Mouse (Mus musculus) forebrain, postnatal 0 days (tissue): Measurements from ENCODE around the gene Sh3pxd2a. TPM values are rescaled to one million over a fixed set of nuclear protein-coding genes. Genes with fewer than 3 reads are reported as not detected.

Source experiments
- ATAC-seq: fragments of 200-750 bp; cut with Nextera tagmentation; 2 replicates; pipeline ENCODE4 v1.8.0; 2017; ENCODE audit warnings: mild to moderate bottlenecking, moderate library complexity
- DNase-seq: peaks from one replicate; pipeline ENCODE4 v3.0.0-alpha.2; 2015
- H3K27ac ChIP-seq: fragments of 300-500 bp; sonication (generic); 2 replicates; pipeline ENCODE4 v1.5.1; 2014; ENCODE audit warnings: low read depth, mild to moderate bottlenecking, antibody characterized with exemption, low read length, moderate library complexity, mixed read lengths
- H3K27me3 ChIP-seq: fragments of 300-500 bp; sonication (generic); 2 replicates; pipeline ENCODE4 v1.6.1; 2014; ENCODE audit warnings: mild to moderate bottlenecking, low read length, mixed read lengths; ENCODE audit not compliant: insufficient read depth
- H3K36me3 ChIP-seq: fragments of 300-500 bp; sonication (generic); 2 replicates; pipeline ENCODE4 v1.6.1; 2014; ENCODE audit warnings: mild to moderate bottlenecking, moderate library complexity; ENCODE audit not compliant: insufficient read depth
- H3K4me1 ChIP-seq: fragments of 300-500 bp; sonication (generic); 2 replicates; pipeline ENCODE4 v1.6.1; 2014; ENCODE audit warnings: antibody characterized with exemption; ENCODE audit not compliant: insufficient read depth
- H3K4me2 ChIP-seq: fragments of 300-500 bp; sonication (generic); 2 replicates; pipeline ENCODE4 v1.6.1; 2014; ENCODE audit warnings: low read depth, mild to moderate bottlenecking, moderate library complexity
- H3K4me3 ChIP-seq: fragments of 300-500 bp; sonication (generic); 2 replicates; pipeline ENCODE4 v1.5.1; 2014; ENCODE audit warnings: low read depth, low read length, mixed read lengths
- H3K9ac ChIP-seq: fragments of 300-500 bp; sonication (generic); 2 replicates; pipeline ENCODE4 v1.6.1; 2014; ENCODE audit warnings: mild to moderate bottlenecking
- H3K9me3 ChIP-seq: fragments of 300-500 bp; sonication (generic); 2 replicates; pipeline ENCODE4 v1.6.1; 2016; ENCODE audit warnings: low read length
- CTCF ChIP-seq: sonication (generic); IDR thresholded peaks from 2 replicates; pipeline ENCODE4 v1.5.1; 2016; ENCODE audit warnings: antibody characterized with exemption, control low read depth, low read depth
- WGBS: fragments of 180-500 bp; shearing (Covaris S2); extraction: QIAGEN DNeasy Blood & Tissue Kit; methylation state at CpG from one replicate; pipeline ENCODE4 v1.1.7; 2014; 5-methylcytosine and 5-hydroxymethylcytosine counted together
- polyA plus RNA-seq: library from polyadenylated mRNA; unstranded; fragments of >200 nt; fragmentation: Nextera tagmentation; extraction: Ambion mirVana; gene quantifications from 2 replicates; pipeline ENCODE4 v1.2.1, GENCODE M21; 2015
- total RNA-seq: library from RNA; depleted of rRNA; stranded (reverse); fragments of >200 nt; gene quantifications from 2 replicates; pipeline ENCODE4 v1.2.3, GENCODE M21; 2014

Sh3pxd2a gene
- total and polyA plus RNA-seq, 2 experiments from 2014 or later = 1.2 to 20.8 TPM

- Histone ChIP-seq H3K4me1 (no peaks in the 10 kb centered on the region), H3K4me3 (no peak overlapping the region), H3K9ac (no peak overlapping the region), H3K27ac (no peak overlapping the region), H3K27me3 (no peaks in the 10 kb centered on the region), H3K36me3 (no peaks in the 10 kb centered on the region), H3K4me2 (no peak overlapping the region), H3K9me3 (no peaks in the 10 kb centered on the region)
- DNase-seq (no peak), ATAC-seq (no peak)
- no peak for TF ChIP-seq CTCF
- 68% methylated on average over 9 of the region's 9 CpGs for WGBS
Observed at GRCm38 (mm10) chr19:47363086-47363668, 101.0 kb downstream of the Sh3pxd2a start.

- DNase-seq (no peak), ATAC-seq (no peak)
- H3K27ac ChIP-seq = no peak overlapping the region
- TF ChIP-seq CTCF = no peak
- H3K4me3 ChIP-seq = no peak overlapping the region
- no peak overlapping the region for H3K9ac ChIP-seq
- no peak overlapping the region for H3K4me2 ChIP-seq
- no peaks in the 10 kb centered on the region for H3K9me3 ChIP-seq
- H3K27me3 ChIP-seq = no peaks in the 10 kb centered on the region
- 81% methylated on average over 3 of the region's 3 CpGs for WGBS
- H3K4me1 ChIP-seq = no peaks in the 10 kb centered on the region
- H3K36me3 ChIP-seq = no peaks in the 10 kb centered on the region
Observed at GRCm38 (mm10) chr19:47360921-47361320, 103.3 kb downstream of the Sh3pxd2a start.

GRCm38 (mm10) chr19:47360017-47360416 lies 104.2 kb downstream of the Sh3pxd2a start:
- no peak overlapping the region for H3K27ac ChIP-seq

GRCm38 (mm10) chr19:47359166-47359931 lies 104.9 kb downstream of the Sh3pxd2a start:
- TF ChIP-seq CTCF = no peak
- 54% methylated on average over 15 of the region's 15 CpGs for WGBS
- no peak overlapping the region for H3K4me2 ChIP-seq
- no peak for ATAC-seq
- H3K36me3 ChIP-seq = no peaks in the 10 kb centered on the region
- H3K9ac ChIP-seq = no peak overlapping the region
- no peak overlapping the region for H3K4me3 ChIP-seq
- H3K27me3 ChIP-seq = no peaks in the 10 kb centered on the region
- DNase-seq = no peak
- H3K27ac ChIP-seq = no peak overlapping the region
- no peaks in the 10 kb centered on the region; the same call in 1 of the 2 replicates for H3K4me1 ChIP-seq
- no peaks in the 10 kb centered on the region for H3K9me3 ChIP-seq

More at GRCm38 (mm10) chr19:47360017-47360416, 104.2 kb downstream of the Sh3pxd2a start:
- no peak for DNase-seq
- no peaks in the 10 kb centered on the region for H3K36me3 ChIP-seq
- ATAC-seq = no peak
- no peaks in the 10 kb centered on the region for H3K27me3 ChIP-seq
- WGBS = 94% methylated on average over 16 of the region's 16 CpGs
- H3K4me1 ChIP-seq = no peaks in the 10 kb centered on the region
- H3K9me3 ChIP-seq = no peaks in the 10 kb centered on the region
- H3K9ac ChIP-seq = no peak overlapping the region
- H3K4me3 ChIP-seq = no peak overlapping the region
- H3K4me2 ChIP-seq = no peak overlapping the region
- TF ChIP-seq CTCF = no peak

- Histone ChIP-seq H3K9me3 (no peaks in the 10 kb centered on the region), H3K36me3 (no peaks in the 10 kb centered on the region), H3K27ac (no peak overlapping the region), H3K4me3 (no peak overlapping the region), H3K27me3 (no peaks in the 10 kb centered on the region), H3K9ac (no peak overlapping the region), H3K4me2 (no peak overlapping the region), H3K4me1 (no peaks in the 10 kb centered on the region; the same call in 1 of the 2 replicates)
- no peak for DNase-seq
- no peak for ATAC-seq
- 65% methylated on average over 3 of the region's 3 CpGs for WGBS
- no peak for TF ChIP-seq CTCF
Observed at GRCm38 (mm10) chr19:47357297-47357696, 106.9 kb downstream of the Sh3pxd2a start.

- WGBS = 6% methylated on average over 4 of the region's 6 CpGs
- no peak overlapping the region for H3K9ac ChIP-seq
Observed at GRCm38 (mm10) chr19:47356188-47356857, 107.9 kb downstream of the Sh3pxd2a start.

More at GRCm38 (mm10) chr19:47356188-47356857, 107.9 kb downstream of the Sh3pxd2a start:
- Histone ChIP-seq H3K4me1 (no peaks in the 10 kb centered on the region; the same call in 1 of the 2 replicates), H3K36me3 (no peaks in the 10 kb centered on the region), H3K4me3 (no peak overlapping the region), H3K4me2 (no peak overlapping the region), H3K9me3 (no peaks in the 10 kb centered on the region), H3K27ac (no peak overlapping the region), H3K27me3 (no peaks in the 10 kb centered on the region)
- DNase-seq (peak; percentile 92), ATAC-seq (peak; percentile 84)
- peak; percentile 95 for TF ChIP-seq CTCF
